Comparison of ENCODE assay signal across 29 mouse cellular contexts in the genomic region with DNA sequence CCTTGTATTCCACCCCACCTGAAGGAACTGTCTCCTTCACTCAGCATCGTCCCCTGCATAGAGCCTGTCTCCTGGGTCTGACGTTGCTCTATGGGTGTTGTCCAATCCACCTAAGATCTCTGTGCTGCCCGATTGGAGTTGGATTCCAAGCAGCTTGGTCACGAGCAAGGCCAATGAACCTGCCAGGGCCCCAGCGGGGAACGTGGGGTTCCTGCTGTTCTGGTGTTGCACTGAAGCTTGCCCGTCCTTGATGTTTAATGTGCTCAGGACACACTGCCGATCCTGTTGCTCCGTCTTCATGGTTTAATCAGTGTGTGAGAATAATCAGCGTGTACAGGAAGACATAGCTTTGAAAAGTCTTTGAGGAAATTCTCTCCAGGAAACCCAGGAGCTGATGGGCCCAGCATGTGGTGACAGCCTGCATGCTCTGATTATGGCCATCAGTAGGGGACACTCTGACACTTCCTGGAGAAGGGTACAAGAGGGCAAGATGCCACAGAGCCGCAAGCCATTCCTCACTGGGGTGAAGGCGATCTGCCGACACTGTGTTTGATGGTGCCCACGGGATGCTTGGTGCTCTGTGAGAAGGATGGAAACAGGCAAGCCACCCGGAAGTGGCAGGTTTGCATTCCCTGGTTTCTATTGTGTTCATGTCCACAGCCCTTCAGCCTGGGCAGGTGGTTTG.
DNase-seq lines count a peak whose midpoint lies in the region; ATAC-seq and TF ChIP-seq lines count a peak whose summit lies in the region.
"Had no signal": no experiment of that assay in that cellular context is flagged by ENCODE, and none has a peak within 500 bp of the region (broad histone marks: within the 10 kb centered on the region; RNA-seq: fewer than 3 reads in every experiment).

No protein-coding gene starts in this region.

- no peak overlapping the region for H3K4me3 ChIP-seq in myocyte
- H3K4me3 ChIP-seq in intestine, postnatal 0 days (ENCODE audit: low read depth, low read length), result no peak overlapping the region
- H3K4me3 ChIP-seq: embryonic facial prominence, embryonic 12.5 days; forebrain, embryonic 10.5 days; forebrain, embryonic 15.5 days; heart, embryonic 13.5 days; hindbrain, embryonic 15.5 days; limb, embryonic 12.5 days; lung, embryonic 15.5 days; neural tube, embryonic 12.5 days had no signal

- no peak overlapping the region for H3K27ac ChIP-seq in intestine, postnatal 0 days (ENCODE audit: low read depth, low read length)
- H3K27ac ChIP-seq: embryonic facial prominence, embryonic 12.5 days; forebrain, embryonic 10.5 days; forebrain, embryonic 15.5 days; heart, embryonic 13.5 days; hindbrain, embryonic 15.5 days; limb, embryonic 12.5 days; lung, embryonic 15.5 days; neural tube, embryonic 12.5 days had no signal

- H3K9ac ChIP-seq in intestine, postnatal 0 days (ENCODE audit: low read depth, low read length), result no peak overlapping the region
- H3K9ac ChIP-seq: embryonic facial prominence, embryonic 12.5 days; forebrain, embryonic 15.5 days; heart, embryonic 13.5 days; hindbrain, embryonic 15.5 days; limb, embryonic 12.5 days; lung, embryonic 15.5 days; neural tube, embryonic 12.5 days had no signal

- no peaks in the 10 kb centered on the region for H3K9me3 ChIP-seq in intestine, postnatal 0 days (ENCODE audit: control insufficient read depth)
- H3K9me3 ChIP-seq: embryonic facial prominence, embryonic 12.5 days; forebrain, embryonic 10.5 days; forebrain, embryonic 15.5 days; heart, embryonic 13.5 days; hindbrain, embryonic 15.5 days; limb, embryonic 12.5 days; lung, embryonic 15.5 days; neural tube, embryonic 12.5 days had no signal

- no peak for ATAC-seq in intestine, postnatal 0 days
- ATAC-seq: forebrain, embryonic 15.5 days; inflammation-experienced regulatory T-cells, adult 6 months; midbrain, embryonic 16.5 days had no signal

- H3K27me3 ChIP-seq in myocyte (ENCODE audit: control insufficient read depth, insufficient read depth, insufficient read length), result no peaks in the 10 kb centered on the region
- H3K27me3 ChIP-seq in intestine, postnatal 0 days (replicated peaks; ENCODE audit: control insufficient read depth, insufficient read depth, low read length), result no peaks in the 10 kb centered on the region
- H3K27me3 ChIP-seq: embryonic facial prominence, embryonic 12.5 days; forebrain, embryonic 15.5 days; heart, embryonic 13.5 days; hindbrain, embryonic 15.5 days; lung, embryonic 15.5 days; neural tube, embryonic 12.5 days had no signal

- H3ac ChIP-seq in myocyte (ENCODE audit: control insufficient read depth, insufficient read length), result no peak overlapping the region

- H3K79me2 ChIP-seq in myocyte (ENCODE audit: control insufficient read depth, insufficient read depth), result no peaks in the 10 kb centered on the region

- 86% methylated on average over 15 of the region's 15 CpGs for WGBS in intestine, postnatal 0 days

- peak; percentile 34 for DNase-seq in cerebellum, adult 11-12 months
- DNase-seq in cerebellum, postnatal 4 days (ENCODE audit: low spot score in 2 of 2), result no peak
- peak; percentile 43 to 51 for DNase-seq in cerebellum, adult 18-20 months
- peak; percentile 57 to 70 for DNase-seq in cerebellum, postnatal 10 days
- no peak for DNase-seq in ovary, postnatal 14 days (ENCODE audit: low spot score)
- DNase-seq: adrenal gland, adult 2 months; adrenal gland, postnatal 36 days; embryo, embryonic 11 days; gastrocnemius, postnatal 10 days; heart, postnatal 10 days; kidney, adult 2 months; kidney, postnatal 36 days; layer of hippocampus, postnatal 36 days; right cerebral cortex, postnatal 4 days; thymus, postnatal 4 days had no signal

- H3K36me3 ChIP-seq in myocyte (ENCODE audit: control insufficient read depth, insufficient read depth), result no peaks in the 10 kb centered on the region
- no peaks in the 10 kb centered on the region for H3K36me3 ChIP-seq in intestine, postnatal 0 days (ENCODE audit: control insufficient read depth, insufficient read depth)
- H3K36me3 ChIP-seq: embryonic facial prominence, embryonic 12.5 days; forebrain, embryonic 15.5 days; heart, embryonic 13.5 days; limb, embryonic 12.5 days; lung, embryonic 15.5 days; neural tube, embryonic 12.5 days had no signal

- peak overlapping the region; percentile 59 for H3K4me2 ChIP-seq in myocyte (ENCODE audit: low read depth)
- H3K4me2 ChIP-seq in intestine, postnatal 0 days (replicated peaks; ENCODE audit: low read depth), result no peak overlapping the region
- H3K4me2 ChIP-seq: embryonic facial prominence, embryonic 12.5 days; forebrain, embryonic 15.5 days; heart, embryonic 13.5 days; hindbrain, embryonic 15.5 days; limb, embryonic 12.5 days; liver, embryonic 11.5 days; lung, embryonic 15.5 days; midbrain, embryonic 11.5 days; neural tube, embryonic 12.5 days had no signal

- H3K4me1 ChIP-seq in intestine, postnatal 0 days (replicated peaks; ENCODE audit: control insufficient read depth, insufficient read depth, low read length), result no peaks in the 10 kb centered on the region
- H3K4me1 ChIP-seq: lung, embryonic 15.5 days had no signal

- TF ChIP-seq POLR2A in myocyte (IDR thresholded peaks at IDR 0.05; ENCODE audit: insufficient read length, low read depth), result no peak

- TF ChIP-seq CTCF in intestine, postnatal 0 days (IDR thresholded peaks at IDR 0.05; ENCODE audit: low read depth), result no peak

TF ChIP-seq in myocyte, 11 proteins besides CTCF, POLR2A, EP300 and RAD21:
- no peak for TF ChIP-seq SRF (IDR thresholded peaks at IDR 0.05; ENCODE audit: control insufficient read depth, insufficient read length, low read depth)

Comparison
In these comparisons a context has a peak if more than half of its experiments do, and no peak if none do; other contexts are left out.
1. DNase-seq: peak in cerebellum, adult 11-12 months (single experiment), cerebellum, adult 18-20 months (2 of 2) and cerebellum, postnatal 10 days (2 of 2); none in cerebellum, postnatal 4 days (0 of 2) and ovary, postnatal 14 days (single experiment).